Mouse (Mus musculus) G1E (cell line): ENCODE results near the gene Cenpu. TPM values are rescaled to one million over a fixed set of nuclear protein-coding genes. Genes with fewer than 3 reads are reported as not detected.
"Not testable (repeated sequence)": the region's sequence is repeated elsewhere in the genome, so short reads cannot be mapped to it uniquely, and the experiment has no call there.

Source experiments
- ATAC-seq: 2 replicates; pipeline ENCODE4 v1.8.0; 2016; ENCODE audit warnings: mild to moderate bottlenecking; ENCODE audit not compliant: insufficient number of reproducible peaks, poor library complexity, low FRiP score, severe bottlenecking; ENCODE audit errors: extremely low read depth
- DNase-seq: peaks from one replicate; pipeline ENCODE4 v3.0.0; 2012; ENCODE audit warnings: low spot score
- H3K27me3 ChIP-seq: 2 replicates; pipeline ENCODE4 v1.6.1; 2012; ENCODE audit warnings: mild to moderate bottlenecking, low read length, inconsistent platforms; ENCODE audit not compliant: insufficient read depth
- H3K36me3 ChIP-seq: replicated peaks from 2 replicates; pipeline ENCODE3; 2012; ENCODE audit warnings: mild to moderate bottlenecking, inconsistent platforms
- H3K4me1 ChIP-seq: 2 replicates; pipeline ENCODE4 v1.6.1; 2012; ENCODE audit warnings: low read depth, low read length, inconsistent platforms, mixed read lengths; ENCODE audit not compliant: insufficient read depth
- H3K4me3 ChIP-seq: 2 replicates; pipeline ENCODE4 v1.5.1; 2012; ENCODE audit warnings: low read depth, mild to moderate bottlenecking, inconsistent platforms, low read length, moderate library complexity, mixed read lengths
- H3K9me3 ChIP-seq: replicated peaks from 2 replicates; pipeline ENCODE4 v1.6.1; 2012; ENCODE audit warnings: inconsistent platforms
- CTCF ChIP-seq: IDR thresholded peaks from 2 replicates; pipeline ENCODE4 v1.5.1; 2012; ENCODE audit warnings: low read depth, low read length, inconsistent platforms, mixed read lengths
- GATA1 ChIP-seq: IDR thresholded peaks from 2 replicates; pipeline ENCODE4 v1.6.1; 2012; ENCODE audit warnings: borderline replicate concordance, low read length, inconsistent platforms, mixed read lengths
- GATA2 ChIP-seq: IDR thresholded peaks from 2 replicates; pipeline ENCODE4 v1.6.1; 2012; ENCODE audit warnings: low read depth, low read length, inconsistent platforms, borderline replicate concordance
- POLR2AphosphoS5 ChIP-seq: IDR thresholded peaks from 2 replicates; pipeline ENCODE4 v1.6.1; 2012; ENCODE audit warnings: low read depth, low read length, inconsistent platforms; ENCODE audit not compliant: insufficient replicate concordance
- TAL1 ChIP-seq: conservative IDR thresholded peaks from 2 replicates; pipeline ENCODE4 v1.6.1; 2012; ENCODE audit warnings: low read depth, low read length, inconsistent platforms, mixed read lengths
- polyA plus RNA-seq: library from polyadenylated mRNA; stranded (reverse); fragments of >175 nt; gene quantifications from 2 replicates; pipeline ENCODE4 v1.2.3, GENCODE M21; 2012
- total RNA-seq, 2 experiments: library from RNA; stranded (forward) in 1 of 2; stranded (reverse) in 1 of 2; fragments of 200-1000 nt in 1 of 2; fragments of >200 nt in 1 of 2; fragmentation: Nextera tagmentation in 1 of 2; gene quantifications; 2 replicates each; pipeline ENCODE4 v1.2.3; 2014 to 2017

Cenpu gene
- total and polyA plus RNA-seq, 3 experiments, result 16.4 to 94.1 (median 73.6) TPM

- Histone ChIP-seq H3K9me3 (no peaks in the 10 kb centered on the region), H3K36me3 (peaks cover 89% of the 10 kb centered on the region), H3K4me3 (no peak overlapping the region), H3K27me3 (no peaks in the 10 kb centered on the region), H3K4me1 (peaks cover 68% of the 10 kb centered on the region)
- TF ChIP-seq GATA1, result no peak
- TF ChIP-seq TAL1, result no peak
- no peak for TF ChIP-seq GATA2
- no peak for TF ChIP-seq POLR2AphosphoS5
- no peak for TF ChIP-seq CTCF
- DNase-seq (no peak), ATAC-seq (no peak)
These were observed 21.6 kb downstream of the Cenpu start for GRCm38 (mm10) chr8:46573446-46573845.

GRCm38 (mm10) chr8:46573964-46574363 is 22.1 kb downstream of the Cenpu start:
- ATAC-seq (no peak), DNase-seq (no peak)
- no peak overlapping the region for H3K4me3 ChIP-seq
- H3K9me3 ChIP-seq, result no peaks in the 10 kb centered on the region
- peaks cover 64% of the 10 kb centered on the region for H3K4me1 ChIP-seq
- no peaks in the 10 kb centered on the region for H3K27me3 ChIP-seq
- H3K36me3 ChIP-seq, result peaks cover 90% of the 10 kb centered on the region
- TF ChIP-seq CTCF, result no peak

- peaks cover 90% of the 10 kb centered on the region for H3K36me3 ChIP-seq
- no peaks in the 10 kb centered on the region for H3K9me3 ChIP-seq
- TF ChIP-seq GATA2 (no peak), POLR2AphosphoS5 (no peak), GATA1 (no peak), CTCF (no peak), TAL1 (no peak)
- no peaks in the 10 kb centered on the region for H3K27me3 ChIP-seq
- DNase-seq (no peak), ATAC-seq (no peak)
- peaks cover 52% of the 10 kb centered on the region for H3K4me1 ChIP-seq
- no peak overlapping the region for H3K4me3 ChIP-seq
These were observed 27.0 kb downstream of the Cenpu start for GRCm38 (mm10) chr8:46578794-46579193.

- not testable (repeated sequence) for ATAC-seq, H3K9me3 ChIP-seq, H3K4me3 ChIP-seq, DNase-seq, H3K27me3 ChIP-seq
- Histone ChIP-seq H3K4me1 (peaks cover 56% of the 10 kb centered on the region), H3K36me3 (peaks cover 59% of the 10 kb centered on the region)
These were observed 32.5 kb downstream of the Cenpu start for GRCm38 (mm10) chr8:46584328-46584727.

GRCm38 (mm10) chr8:46585576-46585975 is 33.7 kb downstream of the Cenpu start:
- Histone ChIP-seq H3K4me1 (peaks cover 65% of the 10 kb centered on the region), H3K4me3 (no peak overlapping the region), H3K27me3 (no peaks in the 10 kb centered on the region), H3K36me3 (peaks cover 54% of the 10 kb centered on the region), H3K9me3 (no peaks in the 10 kb centered on the region)
- no peak for TF ChIP-seq TAL1
- no peak for TF ChIP-seq GATA1
- TF ChIP-seq POLR2AphosphoS5, result no peak
- no peak for TF ChIP-seq GATA2
- no peak for TF ChIP-seq CTCF
- DNase-seq (no peak), ATAC-seq (no peak)

- peak; percentile 50 for DNase-seq
- Histone ChIP-seq H3K9me3 (no peaks in the 10 kb centered on the region), H3K27me3 (no peaks in the 10 kb centered on the region), H3K4me3 (no peak overlapping the region; the same call in 1 of the 2 replicates), H3K4me1 (peaks cover 59% of the 10 kb centered on the region), H3K36me3 (peaks cover 41% of the 10 kb centered on the region)
- TF ChIP-seq CTCF, result no peak
- TF ChIP-seq GATA2, result 0 out of 2 replicates have a peak, but pooled peaks have one; percentile 32
- TF ChIP-seq GATA1, result no peak
- TF ChIP-seq POLR2AphosphoS5, result no peak
- peak; percentile 98 for TF ChIP-seq TAL1
- peak; percentile 87 for ATAC-seq
These were observed 36.1 kb downstream of the Cenpu start for GRCm38 (mm10) chr8:46587911-46588310.

- peak; percentile 33 for DNase-seq
- no peaks in the 10 kb centered on the region for H3K9me3 ChIP-seq
- peak; percentile 67 for ATAC-seq
- no peak for TF ChIP-seq GATA1
- TF ChIP-seq GATA2, result no peak
- peak; percentile 84 for TF ChIP-seq TAL1
- no peak for TF ChIP-seq CTCF
- no peak for TF ChIP-seq POLR2AphosphoS5
- no peaks in the 10 kb centered on the region for H3K27me3 ChIP-seq
- H3K36me3 ChIP-seq, result peaks cover 45% of the 10 kb centered on the region
- no peak overlapping the region for H3K4me3 ChIP-seq
- peaks cover 64% of the 10 kb centered on the region for H3K4me1 ChIP-seq
These were observed 36.8 kb downstream of the Cenpu start for GRCm38 (mm10) chr8:46588663-46589062.
